Mouse (Mus musculus) kidney, embryonic 16.5 days (tissue): Measurements from ENCODE around the gene Ccn1. TPM values are rescaled to one million over a fixed set of nuclear protein-coding genes. Genes with fewer than 3 reads are reported as not detected.

Source experiments
- ATAC-seq: fragments of 200-750 bp; cut with Nextera tagmentation; 2 replicates; pipeline ENCODE4 v1.8.0; 2017; ENCODE audit warnings: moderate TSS enrichment; ENCODE audit not compliant: low FRiP score, low TSS enrichment
- H3K27ac ChIP-seq: fragments of 300-500 bp; sonication (generic); 2 replicates; pipeline ENCODE4 v1.5.1; 2014; ENCODE audit warnings: low read length
- H3K27me3 ChIP-seq: fragments of 300-500 bp; sonication (generic); 2 replicates; pipeline ENCODE4 v1.6.1; 2014; ENCODE audit warnings: low read length, control low read depth, mixed read lengths; ENCODE audit not compliant: insufficient read depth
- H3K36me3 ChIP-seq: fragments of 300-500 bp; sonication (generic); 2 replicates; pipeline ENCODE4 v1.6.1; 2014; ENCODE audit warnings: low read length, control low read depth, mixed read lengths; ENCODE audit not compliant: insufficient read depth
- H3K4me1 ChIP-seq: fragments of 300-500 bp; sonication (generic); 2 replicates; pipeline ENCODE4 v1.6.1; 2014; ENCODE audit warnings: low read length, control low read depth, mixed read lengths; ENCODE audit not compliant: insufficient read depth
- H3K4me2 ChIP-seq: fragments of 300-500 bp; sonication (generic); replicated peaks from 2 replicates; pipeline ENCODE4 v1.6.1; 2014; ENCODE audit warnings: low read depth, low read length
- H3K4me3 ChIP-seq: fragments of 300-500 bp; sonication (generic); 2 replicates; pipeline ENCODE4 v1.5.1; 2014; ENCODE audit warnings: mild to moderate bottlenecking, low read length
- H3K9ac ChIP-seq: fragments of 300-500 bp; sonication (generic); replicated peaks from 2 replicates; pipeline ENCODE4 v1.6.1; 2014; ENCODE audit warnings: low read length
- H3K9me3 ChIP-seq: fragments of 300-500 bp; sonication (generic); 2 replicates; pipeline ENCODE4 v1.6.1; 2016; ENCODE audit warnings: low read length, control low read depth
- WGBS: fragments of 180-500 bp; shearing (Covaris S2); extraction: QIAGEN DNeasy Blood & Tissue Kit; methylation state at CpG from one replicate; pipeline ENCODE4 v1.1.7; 2014; 5-methylcytosine and 5-hydroxymethylcytosine counted together
- polyA plus RNA-seq: library from polyadenylated mRNA; unstranded; fragments of >200 nt; fragmentation: Nextera tagmentation; extraction: Ambion mirVana; gene quantifications from 2 replicates; pipeline ENCODE4 v1.2.1, GENCODE M21; 2015

Gene Ccn1
- polyA plus RNA-seq, 1 experiment from 2014 or later, result 81.5 TPM

- no peaks in the 10 kb centered on the region for H3K36me3 ChIP-seq
- no peak overlapping the region for H3K27ac ChIP-seq
- no peaks in the 10 kb centered on the region for H3K27me3 ChIP-seq
- H3K4me1 ChIP-seq, result no peaks in the 10 kb centered on the region
- H3K4me3 ChIP-seq, result no peak overlapping the region
- no peak for ATAC-seq
- H3K9ac ChIP-seq, result no peak overlapping the region
- 87% methylated on average over 9 of the region's 9 CpGs for WGBS
- no peaks in the 10 kb centered on the region for H3K9me3 ChIP-seq
- no peak overlapping the region for H3K4me2 ChIP-seq
These were observed 24.2 kb downstream of the Ccn1 start for GRCm38 (mm10) chr3:145625546-145625945.

- Histone ChIP-seq H3K27me3 (no peaks in the 10 kb centered on the region), H3K4me3 (no peak overlapping the region), H3K27ac (no peak overlapping the region), H3K9me3 (no peaks in the 10 kb centered on the region), H3K36me3 (no peaks in the 10 kb centered on the region), H3K9ac (no peak overlapping the region), H3K4me1 (no peaks in the 10 kb centered on the region), H3K4me2 (no peak overlapping the region)
- 85% methylated on average over 4 of the region's 4 CpGs for WGBS
- ATAC-seq, result no peak
These were observed 25.0 kb downstream of the Ccn1 start for GRCm38 (mm10) chr3:145624786-145625185.

GRCm38 (mm10) chr3:145623047-145623446 is 26.7 kb downstream of the Ccn1 start:
- Histone ChIP-seq H3K4me3 (no peak overlapping the region), H3K36me3 (no peaks in the 10 kb centered on the region), H3K9ac (no peak overlapping the region), H3K4me1 (no peaks in the 10 kb centered on the region), H3K9me3 (no peaks in the 10 kb centered on the region), H3K4me2 (no peak overlapping the region), H3K27ac (no peak overlapping the region), H3K27me3 (no peaks in the 10 kb centered on the region)
- no peak for ATAC-seq
- WGBS, result 75% methylated on average over 12 of the region's 12 CpGs

- Histone ChIP-seq H3K4me3 (no peak overlapping the region), H3K36me3 (no peaks in the 10 kb centered on the region), H3K4me2 (no peak overlapping the region), H3K27ac (no peak overlapping the region), H3K9ac (no peak overlapping the region), H3K9me3 (no peaks in the 10 kb centered on the region), H3K4me1 (no peaks in the 10 kb centered on the region), H3K27me3 (no peaks in the 10 kb centered on the region)
- 82% methylated on average over 4 of the region's 4 CpGs for WGBS
- ATAC-seq, result no peak
These were observed 28.6 kb downstream of the Ccn1 start for GRCm38 (mm10) chr3:145621209-145621608.

GRCm38 (mm10) chr3:145619621-145620365 is 30.0 kb downstream of the Ccn1 start:
- Histone ChIP-seq H3K27me3 (no peaks in the 10 kb centered on the region), H3K27ac (no peak overlapping the region)
- no peak for ATAC-seq

GRCm38 (mm10) chr3:145618299-145618698 is 31.5 kb downstream of the Ccn1 start:
- H3K4me2 ChIP-seq, result no peak overlapping the region
- H3K27ac ChIP-seq, result no peak overlapping the region
- ATAC-seq, result no peak
- peaks cover 21% of the 10 kb centered on the region for H3K4me1 ChIP-seq
- H3K9me3 ChIP-seq, result no peaks in the 10 kb centered on the region
- H3K4me3 ChIP-seq, result no peak overlapping the region
- no peaks in the 10 kb centered on the region for H3K27me3 ChIP-seq
- no peaks in the 10 kb centered on the region for H3K36me3 ChIP-seq
- H3K9ac ChIP-seq, result no peak overlapping the region
- 61% methylated on average over 9 of the region's 9 CpGs for WGBS

More at GRCm38 (mm10) chr3:145619621-145620365, 30.0 kb downstream of the Ccn1 start:
- Histone ChIP-seq H3K4me2 (no peak overlapping the region), H3K4me1 (peaks cover 6% of the 10 kb centered on the region), H3K36me3 (no peaks in the 10 kb centered on the region), H3K9me3 (no peaks in the 10 kb centered on the region), H3K9ac (no peak overlapping the region), H3K4me3 (no peak overlapping the region)
- WGBS, result 92% methylated on average over 17 of the region's 17 CpGs

GRCm38 (mm10) chr3:145614362-145615115 is 35.2 kb downstream of the Ccn1 start:
- WGBS, result 14% methylated on average over 17 of the region's 17 CpGs
- ATAC-seq, result peak; percentile 71
- Histone ChIP-seq H3K27me3 (no peaks in the 10 kb centered on the region), H3K9me3 (no peaks in the 10 kb centered on the region), H3K9ac (peak overlapping the region; percentile 51), H3K4me3 (no peak overlapping the region), H3K27ac (peak overlapping the region; percentile 87), H3K4me1 (peaks cover 27% of the 10 kb centered on the region), H3K4me2 (peak overlapping the region; percentile 32), H3K36me3 (no peaks in the 10 kb centered on the region)

GRCm38 (mm10) chr3:145613234-145613633 is 36.5 kb downstream of the Ccn1 start:
- ATAC-seq, result no peak
- Histone ChIP-seq H3K4me3 (no peak overlapping the region), H3K27ac (no peak overlapping the region), H3K36me3 (no peaks in the 10 kb centered on the region), H3K4me1 (peaks cover 27% of the 10 kb centered on the region), H3K9me3 (no peaks in the 10 kb centered on the region), H3K9ac (no peak overlapping the region), H3K4me2 (no peak overlapping the region), H3K27me3 (no peaks in the 10 kb centered on the region)
- 67% methylated on average over 4 of the region's 4 CpGs for WGBS

- Histone ChIP-seq H3K4me3 (no peak overlapping the region), H3K4me2 (no peak overlapping the region), H3K9me3 (no peaks in the 10 kb centered on the region), H3K4me1 (peaks cover 27% of the 10 kb centered on the region), H3K9ac (no peak overlapping the region), H3K27ac (no peak overlapping the region), H3K27me3 (no peaks in the 10 kb centered on the region), H3K36me3 (no peaks in the 10 kb centered on the region)
- no peak for ATAC-seq
- WGBS, result 38% methylated on average over 4 of the region's 4 CpGs
These were observed 37.1 kb downstream of the Ccn1 start for GRCm38 (mm10) chr3:145612662-145613061.

- H3K4me3 ChIP-seq, result no peak overlapping the region
- H3K27ac ChIP-seq, result no peak overlapping the region
- peaks cover 6% of the 10 kb centered on the region for H3K4me1 ChIP-seq
- H3K27me3 ChIP-seq, result no peaks in the 10 kb centered on the region
- no peaks in the 10 kb centered on the region for H3K9me3 ChIP-seq
- H3K36me3 ChIP-seq, result peaks cover 33% of the 10 kb centered on the region
- 87% methylated on average over 5 of the region's 5 CpGs for WGBS
- no peak overlapping the region for H3K9ac ChIP-seq
- no peak for ATAC-seq
- no peak overlapping the region for H3K4me2 ChIP-seq
These were observed 41.5 kb downstream of the Ccn1 start for GRCm38 (mm10) chr3:145608320-145608719.
